Mouse (Mus musculus): ENCODE results near the gene Epgn.

DNA sequence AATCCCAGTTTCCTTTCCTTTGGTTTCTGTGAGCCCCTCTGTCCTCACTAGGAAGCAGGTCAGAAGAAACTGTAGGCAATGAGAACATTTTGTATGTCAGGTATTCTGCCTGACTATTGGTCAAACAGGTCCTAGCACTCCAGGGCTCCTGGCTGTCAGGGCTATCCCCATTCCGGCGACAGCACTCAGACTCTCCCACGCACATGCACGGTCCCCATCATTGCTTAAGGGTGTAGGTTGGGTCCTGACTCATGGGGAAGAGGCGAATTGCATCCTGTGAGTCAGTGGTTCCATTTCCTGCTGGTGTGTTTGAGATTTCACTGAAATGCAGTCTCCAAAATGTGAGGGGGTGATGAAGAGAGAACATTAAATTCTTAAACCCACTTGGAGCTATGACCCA is 55.8 kb downstream of the Epgn start:
- TF ChIP-seq CTCF (IDR thresholded peaks at IDR 0.05 in 2 of 3, conservative IDR thresholded peaks at IDR 0.05 in 1 of 3; ENCODE audit: control insufficient read depth in 1 of 3, insufficient read depth in 1 of 3, low read depth in 2 of 3, low read length in 3 of 3, poor library complexity in 1 of 3, severe bottlenecking in 1 of 3) (no peak), BHLHE40 (IDR thresholded peaks at IDR 0.05; ENCODE audit: borderline replicate concordance, low read depth, low read length) (no peak), ETS1 (IDR thresholded peaks at IDR 0.05; ENCODE audit: low read depth, low read length) (no peak), CHD1 (IDR thresholded peaks at IDR 0.05; ENCODE audit: low read depth, low read length) (no peak), POLR2A (IDR thresholded peaks at IDR 0.05; ENCODE audit: control insufficient read depth in 1 of 2, insufficient read depth in 1 of 2, low read depth in 1 of 2, low read length in 2 of 2, poor library complexity in 1 of 2) (no peak), ZMIZ1 (IDR thresholded peaks at IDR 0.05; ENCODE audit: low read depth, low read length) (no peak), ZNF384 (IDR thresholded peaks at IDR 0.05; ENCODE audit: low read depth, low read length) (no peak), TCF12 (IDR thresholded peaks at IDR 0.05; ENCODE audit: low read depth, low read length) (no peak), E2F4 (IDR thresholded peaks at IDR 0.05; ENCODE audit: borderline replicate concordance, low read depth, low read length) (no peak), MAFK (IDR thresholded peaks at IDR 0.05; ENCODE audit: borderline replicate concordance, low read depth, low read length) (no peak), JUND (IDR thresholded peaks at IDR 0.05; ENCODE audit: low read depth, low read length) (no peak), NELFE (IDR thresholded peaks at IDR 0.05; ENCODE audit: low read depth, low read length) (no peak), CHD2 (IDR thresholded peaks at IDR 0.05; ENCODE audit: low read length) (no peak), MAX (IDR thresholded peaks at IDR 0.05; ENCODE audit: low read length) (no peak)

Measured in MEL (cell line).